In genomic region chr17:78894991-78895390, GRCm38 (mm10) we compare ENCODE assay signal across 22 mouse cellular contexts. TPM values are rescaled to one million over a fixed set of nuclear protein-coding genes. Genes with fewer than 3 reads are reported as not detected.
DNase-seq lines count a peak whose midpoint lies in the region; ATAC-seq and TF ChIP-seq lines count a peak whose summit lies in the region.
"Had no signal": no experiment of that assay in that cellular context is flagged by ENCODE, and none has a peak within 500 bp of the region (broad histone marks: within the 10 kb centered on the region; RNA-seq: fewer than 3 reads in every experiment).

No protein-coding gene starts in this region.

- H3K36me3 ChIP-seq in embryonic facial prominence, embryonic 13.5 days, result no peaks in the 10 kb centered on the region
- no peaks in the 10 kb centered on the region for H3K36me3 ChIP-seq in embryonic facial prominence, embryonic 10.5 days (replicated peaks)
- H3K36me3 ChIP-seq in intestine, embryonic 14.5 days (ENCODE audit: control insufficient read depth, insufficient read depth, low read length), result no peaks in the 10 kb centered on the region
- no peaks in the 10 kb centered on the region for H3K36me3 ChIP-seq in intestine, embryonic 16.5 days (ENCODE audit: control insufficient read depth, insufficient read depth, low read length)
- H3K36me3 ChIP-seq in lung, postnatal 0 days (ENCODE audit: insufficient read depth, low read length), result no peaks in the 10 kb centered on the region
- H3K36me3 ChIP-seq in intestine, postnatal 0 days (ENCODE audit: control insufficient read depth, insufficient read depth), result no peaks in the 10 kb centered on the region
- H3K36me3 ChIP-seq in midbrain, postnatal 0 days (ENCODE audit: insufficient read depth, low read length), result no peaks in the 10 kb centered on the region
- H3K36me3 ChIP-seq: forebrain, embryonic 12.5 days; midbrain, embryonic 10.5 days had no signal

- H3K27me3 ChIP-seq in embryonic facial prominence, embryonic 13.5 days, result no peaks in the 10 kb centered on the region; the same call in 1 of the 2 replicates
- H3K27me3 ChIP-seq in embryonic facial prominence, embryonic 10.5 days (replicated peaks; ENCODE audit: low read depth, poor library complexity, severe bottlenecking), result no peaks in the 10 kb centered on the region
- no peaks in the 10 kb centered on the region for H3K27me3 ChIP-seq in intestine, embryonic 14.5 days (replicated peaks; ENCODE audit: control insufficient read depth, insufficient read depth, low read length)
- no peaks in the 10 kb centered on the region for H3K27me3 ChIP-seq in intestine, embryonic 16.5 days (replicated peaks; ENCODE audit: control insufficient read depth, insufficient read depth, low read length)
- H3K27me3 ChIP-seq in lung, postnatal 0 days (replicated peaks; ENCODE audit: insufficient read depth, low read length), result no peaks in the 10 kb centered on the region
- no peaks in the 10 kb centered on the region for H3K27me3 ChIP-seq in intestine, postnatal 0 days (replicated peaks; ENCODE audit: control insufficient read depth, insufficient read depth, low read length)
- H3K27me3 ChIP-seq in midbrain, postnatal 0 days (ENCODE audit: insufficient read depth, low read length), result no peaks in the 10 kb centered on the region
- H3K27me3 ChIP-seq: forebrain, embryonic 12.5 days had no signal

- H3K27ac ChIP-seq in embryonic facial prominence, embryonic 13.5 days, result peak overlapping the region; percentile 64; the same call in 1 of the 2 replicates
- H3K27ac ChIP-seq in embryonic facial prominence, embryonic 10.5 days (replicated peaks), result no peak overlapping the region
- H3K27ac ChIP-seq in intestine, embryonic 14.5 days (ENCODE audit: low read depth), result no peak overlapping the region
- H3K27ac ChIP-seq in intestine, embryonic 16.5 days (ENCODE audit: low read length), result no peak overlapping the region
- H3K27ac ChIP-seq in lung, postnatal 0 days (ENCODE audit: low read length), result no peak overlapping the region
- H3K27ac ChIP-seq in intestine, postnatal 0 days (ENCODE audit: low read depth, low read length), result no peak overlapping the region
- no peak overlapping the region for H3K27ac ChIP-seq in midbrain, postnatal 0 days (ENCODE audit: low read depth, low read length)
- H3K27ac ChIP-seq: forebrain, embryonic 12.5 days; hindbrain, embryonic 14.5 days; midbrain, embryonic 10.5 days had no signal

- H3K4me3 ChIP-seq in embryonic facial prominence, embryonic 13.5 days, result peak overlapping the region; percentile 25; the same call in 1 of the 2 replicates
- no peak overlapping the region for H3K4me3 ChIP-seq in embryonic facial prominence, embryonic 10.5 days
- H3K4me3 ChIP-seq in intestine, embryonic 14.5 days (ENCODE audit: low read depth, low read length), result no peak overlapping the region
- no peak overlapping the region for H3K4me3 ChIP-seq in intestine, embryonic 16.5 days (ENCODE audit: low read length)
- no peak overlapping the region for H3K4me3 ChIP-seq in lung, postnatal 0 days (ENCODE audit: low read depth, low read length)
- H3K4me3 ChIP-seq in intestine, postnatal 0 days (ENCODE audit: low read depth, low read length), result no peak overlapping the region
- no peak overlapping the region for H3K4me3 ChIP-seq in midbrain, postnatal 0 days (ENCODE audit: low read depth, low read length)
- H3K4me3 ChIP-seq: forebrain, embryonic 12.5 days; midbrain, embryonic 10.5 days had no signal

- H3K4me1 ChIP-seq in embryonic facial prominence, embryonic 13.5 days, result peaks cover 10% of the 10 kb centered on the region; the same call in 1 of the 2 replicates
- H3K4me1 ChIP-seq in embryonic facial prominence, embryonic 10.5 days, result no peaks in the 10 kb centered on the region; the same call in 1 of the 2 replicates
- 0 out of 2 replicates have a peak, but pooled peaks cover 2% of the 10 kb centered on the region for H3K4me1 ChIP-seq in intestine, embryonic 14.5 days (replicated peaks; ENCODE audit: control insufficient read depth, insufficient read depth, low read length)
- no peaks in the 10 kb centered on the region for H3K4me1 ChIP-seq in intestine, embryonic 16.5 days (ENCODE audit: control insufficient read depth, insufficient read depth, low read length)
- no peaks in the 10 kb centered on the region for H3K4me1 ChIP-seq in lung, postnatal 0 days (ENCODE audit: insufficient read depth, low read depth, low read length)
- no peaks in the 10 kb centered on the region for H3K4me1 ChIP-seq in intestine, postnatal 0 days (replicated peaks; ENCODE audit: control insufficient read depth, insufficient read depth, low read length)
- H3K4me1 ChIP-seq in midbrain, postnatal 0 days (ENCODE audit: insufficient read depth, low read length), result no peaks in the 10 kb centered on the region
- H3K4me1 ChIP-seq: forebrain, embryonic 12.5 days; midbrain, embryonic 10.5 days had no signal

- DNase-seq in embryonic facial prominence, embryonic 10.5 days (ENCODE audit: low spot score), result no peak
- no peak for DNase-seq in intestine, embryonic 14.5 days (ENCODE audit: low spot score)
- no peak for DNase-seq in lung, postnatal 0 days (ENCODE audit: low spot score)
- DNase-seq in lung, adult 18-20 months, result no peak
- no peak for DNase-seq in midbrain, postnatal 0 days (ENCODE audit: low spot score)
- DNase-seq: cerebellum, adult 9-10 months; right cerebral cortex, postnatal 25 days had no signal

- peak overlapping the region; percentile 37; the same call in 1 of the 2 replicates for H3K9ac ChIP-seq in embryonic facial prominence, embryonic 13.5 days
- no peak overlapping the region for H3K9ac ChIP-seq in intestine, embryonic 14.5 days (ENCODE audit: low read length)
- H3K9ac ChIP-seq in intestine, embryonic 16.5 days (ENCODE audit: low read depth, low read length), result no peak overlapping the region
- no peak overlapping the region for H3K9ac ChIP-seq in lung, postnatal 0 days (replicated peaks; ENCODE audit: low read depth)
- no peak overlapping the region for H3K9ac ChIP-seq in intestine, postnatal 0 days (ENCODE audit: low read depth, low read length)
- H3K9ac ChIP-seq in midbrain, postnatal 0 days (replicated peaks; ENCODE audit: low read length, poor library complexity, severe bottlenecking), result no peak overlapping the region
- H3K9ac ChIP-seq: forebrain, embryonic 12.5 days; hindbrain, embryonic 14.5 days had no signal

- peak overlapping the region; percentile 54 for H3K4me2 ChIP-seq in embryonic facial prominence, embryonic 13.5 days
- peak overlapping the region; percentile 42; the same call in 1 of the 2 replicates for H3K4me2 ChIP-seq in intestine, embryonic 14.5 days (ENCODE audit: low read length)
- H3K4me2 ChIP-seq in intestine, embryonic 16.5 days (ENCODE audit: low read depth, low read length), result no peak overlapping the region
- no peak overlapping the region for H3K4me2 ChIP-seq in lung, postnatal 0 days (replicated peaks; ENCODE audit: low read depth, low read length)
- H3K4me2 ChIP-seq in intestine, postnatal 0 days (replicated peaks; ENCODE audit: low read depth), result 0 out of 2 replicates have a peak overlapping the region, but pooled peaks have one; percentile 54
- H3K4me2 ChIP-seq in midbrain, postnatal 0 days (ENCODE audit: low read depth, low read length, poor library complexity, severe bottlenecking), result no peak overlapping the region
- H3K4me2 ChIP-seq: forebrain, embryonic 12.5 days had no signal

- no peak for TF ChIP-seq EP300 in lung, postnatal 0 days (IDR thresholded peaks at IDR 0.05)

- H3K9me3 ChIP-seq in embryonic facial prominence, embryonic 13.5 days, result no peaks in the 10 kb centered on the region
- no peaks in the 10 kb centered on the region for H3K9me3 ChIP-seq in embryonic facial prominence, embryonic 10.5 days
- no peaks in the 10 kb centered on the region for H3K9me3 ChIP-seq in intestine, embryonic 14.5 days (ENCODE audit: control insufficient read depth, low read length)
- H3K9me3 ChIP-seq in intestine, embryonic 16.5 days (ENCODE audit: control insufficient read depth, low read length), result no peaks in the 10 kb centered on the region
- H3K9me3 ChIP-seq in lung, postnatal 0 days (ENCODE audit: low read length), result no peaks in the 10 kb centered on the region
- no peaks in the 10 kb centered on the region for H3K9me3 ChIP-seq in intestine, postnatal 0 days (ENCODE audit: control insufficient read depth)
- no peaks in the 10 kb centered on the region for H3K9me3 ChIP-seq in midbrain, postnatal 0 days (ENCODE audit: low read length)
- H3K9me3 ChIP-seq: forebrain, embryonic 12.5 days; midbrain, embryonic 10.5 days had no signal

- WGBS in embryonic facial prominence, embryonic 13.5 days, result 74% methylated on average over 7 of the region's 7 CpGs
- WGBS in embryonic facial prominence, embryonic 10.5 days, result 82% methylated on average over 7 of the region's 7 CpGs
- WGBS in intestine, embryonic 14.5 days, result 74% methylated on average over 7 of the region's 7 CpGs
- 79% methylated on average over 7 of the region's 7 CpGs for WGBS in intestine, embryonic 16.5 days
- 70% methylated on average over 7 of the region's 7 CpGs for WGBS in lung, postnatal 0 days
- WGBS in intestine, postnatal 0 days, result 82% methylated on average over 7 of the region's 7 CpGs
- WGBS in midbrain, postnatal 0 days, result 86% methylated on average over 7 of the region's 7 CpGs

- ATAC-seq in embryonic facial prominence, embryonic 13.5 days (ENCODE audit: insufficient number of reproducible peaks, insufficient read depth, low FRiP score, low TSS enrichment, low read depth), result no peak
- ATAC-seq in intestine, embryonic 14.5 days (replicated peaks; ENCODE audit: low FRiP score, low TSS enrichment, low read depth), result no peak
- ATAC-seq in intestine, embryonic 16.5 days, result no peak
- 0 out of 2 replicates have a peak, but pooled peaks have one; percentile 1 for ATAC-seq in lung, postnatal 0 days
- ATAC-seq in intestine, postnatal 0 days, result no peak
- no peak for ATAC-seq in midbrain, postnatal 0 days (ENCODE audit: low FRiP score)
- ATAC-seq: CD4-positive, CD25-positive, alpha-beta regulatory T cell, adult 4 months had no signal

- TF ChIP-seq CTCF in lung, postnatal 0 days (IDR thresholded peaks at IDR 0.05), result no peak
- no peak for TF ChIP-seq CTCF in intestine, postnatal 0 days (IDR thresholded peaks at IDR 0.05; ENCODE audit: low read depth)
- TF ChIP-seq CTCF in midbrain, postnatal 0 days (IDR thresholded peaks at IDR 0.05), result no peak

RNA-seq across cellular contexts. Expression of gene Sult6b1, which starts 11.8 kb away (rescaled TPM):
- polyA plus RNA-seq in embryonic facial prominence, embryonic 13.5 days (2015; fragmentation: Nextera tagmentation; extraction: Ambion mirVana), result 0.10 and 0.22 TPM in 2 replicates
- polyA plus RNA-seq in embryonic facial prominence, embryonic 10.5 days (2016; fragmentation: Nextera tagmentation; extraction: Ambion mirVana), result 0.19 TPM in 1 of 2 replicates, not detected in the other
- polyA plus RNA-seq in intestine, embryonic 14.5 days (2014; fragmentation: Nextera tagmentation; extraction: Ambion mirVana), result 0.16 and 0.19 TPM in 2 replicates
- 0.12 and 0.18 TPM in 2 replicates for polyA plus RNA-seq in intestine, embryonic 16.5 days (2015; fragmentation: Nextera tagmentation; extraction: Ambion mirVana)
- polyA plus RNA-seq in lung, postnatal 0 days (2015; fragmentation: Nextera tagmentation; extraction: Ambion mirVana), result 0.10 TPM in 1 of 2 replicates, not detected in the other
- 0.25 TPM in 2 replicates for polyA plus RNA-seq in intestine, postnatal 0 days (2015; fragmentation: Nextera tagmentation; extraction: Ambion mirVana)
- total RNA-seq in midbrain, postnatal 0 days (2014; rRNA removed), result not detected in 2 replicates
- not detected in 2 replicates for polyA plus RNA-seq in midbrain, postnatal 0 days (2015; fragmentation: Nextera tagmentation; extraction: Ambion mirVana)
- total RNA-seq: gastrocnemius, postnatal 14 days; heart, adult 8-10 months; layer of hippocampus, postnatal 25 days; left cerebral cortex, postnatal 14 days; liver, adult 2 months had no signal
- polyA plus RNA-seq: forebrain, embryonic 12.5 days; kidney, adult 2 months; large intestine, adult 2 months; liver, adult 2 months; neural tube, embryonic 14.5 days had no signal

RNA-seq across cellular contexts. Expression of gene Eif2ak2, which starts 12.6 kb away (rescaled TPM):
- 15.4 and 16.2 TPM in 2 replicates for polyA plus RNA-seq in embryonic facial prominence, embryonic 13.5 days (2015; fragmentation: Nextera tagmentation; extraction: Ambion mirVana)
- polyA plus RNA-seq in embryonic facial prominence, embryonic 10.5 days (2016; fragmentation: Nextera tagmentation; extraction: Ambion mirVana), result 6.0 and 7.6 TPM in 2 replicates
- 9.1 and 11.0 TPM in 2 replicates for polyA plus RNA-seq in intestine, embryonic 14.5 days (2014; fragmentation: Nextera tagmentation; extraction: Ambion mirVana)
- polyA plus RNA-seq in intestine, embryonic 16.5 days (2015; fragmentation: Nextera tagmentation; extraction: Ambion mirVana), result 11.0 and 14.5 TPM in 2 replicates
- 11.1 and 11.4 TPM in 2 replicates for polyA plus RNA-seq in lung, postnatal 0 days (2015; fragmentation: Nextera tagmentation; extraction: Ambion mirVana)
- polyA plus RNA-seq in intestine, postnatal 0 days (2015; fragmentation: Nextera tagmentation; extraction: Ambion mirVana), result 23.4 and 25.1 TPM in 2 replicates
- 3.3 and 4.0 TPM in 2 replicates for total RNA-seq in midbrain, postnatal 0 days (2014; rRNA removed)
- polyA plus RNA-seq in midbrain, postnatal 0 days (2015; fragmentation: Nextera tagmentation; extraction: Ambion mirVana), result 3.1 and 4.0 TPM in 2 replicates

RNA-seq across cellular contexts. Expression of gene Cebpzos, which starts 21.3 kb away (rescaled TPM):
- polyA plus RNA-seq in embryonic facial prominence, embryonic 13.5 days (2015; fragmentation: Nextera tagmentation; extraction: Ambion mirVana), result 119 and 125 TPM in 2 replicates
- polyA plus RNA-seq in embryonic facial prominence, embryonic 10.5 days (2016; fragmentation: Nextera tagmentation; extraction: Ambion mirVana), result 99.2 and 102 TPM in 2 replicates
- polyA plus RNA-seq in intestine, embryonic 14.5 days (2014; fragmentation: Nextera tagmentation; extraction: Ambion mirVana), result 104 and 116 TPM in 2 replicates
- polyA plus RNA-seq in intestine, embryonic 16.5 days (2015; fragmentation: Nextera tagmentation; extraction: Ambion mirVana), result 120 and 124 TPM in 2 replicates
- polyA plus RNA-seq in lung, postnatal 0 days (2015; fragmentation: Nextera tagmentation; extraction: Ambion mirVana), result 67.5 and 68.1 TPM in 2 replicates
- 113 and 114 TPM in 2 replicates for polyA plus RNA-seq in intestine, postnatal 0 days (2015; fragmentation: Nextera tagmentation; extraction: Ambion mirVana)
- 17.6 and 25.4 TPM in 2 replicates for total RNA-seq in midbrain, postnatal 0 days (2014; rRNA removed)
- polyA plus RNA-seq in midbrain, postnatal 0 days (2015; fragmentation: Nextera tagmentation; extraction: Ambion mirVana), result 132 TPM in 2 replicates

RNA-seq across cellular contexts. Expression of gene Cebpz, which starts 41.9 kb away (rescaled TPM):
- 75.3 and 78.3 TPM in 2 replicates for polyA plus RNA-seq in embryonic facial prominence, embryonic 13.5 days (2015; fragmentation: Nextera tagmentation; extraction: Ambion mirVana)
- polyA plus RNA-seq in embryonic facial prominence, embryonic 10.5 days (2016; fragmentation: Nextera tagmentation; extraction: Ambion mirVana), result 57.8 and 66.2 TPM in 2 replicates
- polyA plus RNA-seq in intestine, embryonic 14.5 days (2014; fragmentation: Nextera tagmentation; extraction: Ambion mirVana), result 63.3 and 63.5 TPM in 2 replicates
- 38.9 and 41.7 TPM in 2 replicates for polyA plus RNA-seq in intestine, embryonic 16.5 days (2015; fragmentation: Nextera tagmentation; extraction: Ambion mirVana)
- 43.4 and 47.6 TPM in 2 replicates for polyA plus RNA-seq in lung, postnatal 0 days (2015; fragmentation: Nextera tagmentation; extraction: Ambion mirVana)
- polyA plus RNA-seq in intestine, postnatal 0 days (2015; fragmentation: Nextera tagmentation; extraction: Ambion mirVana), result 30.8 and 36.0 TPM in 2 replicates
- total RNA-seq in midbrain, postnatal 0 days (2014; rRNA removed), result 18.4 and 20.9 TPM in 2 replicates
- polyA plus RNA-seq in midbrain, postnatal 0 days (2015; fragmentation: Nextera tagmentation; extraction: Ambion mirVana), result 43.3 and 46.2 TPM in 2 replicates

RNA-seq across cellular contexts. Expression of gene Ndufaf7, which starts 41.9 kb away (rescaled TPM):
- polyA plus RNA-seq in embryonic facial prominence, embryonic 13.5 days (2015; fragmentation: Nextera tagmentation; extraction: Ambion mirVana), result 60.5 and 65.5 TPM in 2 replicates
- polyA plus RNA-seq in embryonic facial prominence, embryonic 10.5 days (2016; fragmentation: Nextera tagmentation; extraction: Ambion mirVana), result 47.1 and 48.7 TPM in 2 replicates
- polyA plus RNA-seq in intestine, embryonic 14.5 days (2014; fragmentation: Nextera tagmentation; extraction: Ambion mirVana), result 43.8 and 50.6 TPM in 2 replicates
- polyA plus RNA-seq in intestine, embryonic 16.5 days (2015; fragmentation: Nextera tagmentation; extraction: Ambion mirVana), result 46.7 and 50.1 TPM in 2 replicates
- 37.7 and 42.9 TPM in 2 replicates for polyA plus RNA-seq in lung, postnatal 0 days (2015; fragmentation: Nextera tagmentation; extraction: Ambion mirVana)
- polyA plus RNA-seq in intestine, postnatal 0 days (2015; fragmentation: Nextera tagmentation; extraction: Ambion mirVana), result 24.1 and 29.7 TPM in 2 replicates
- total RNA-seq in midbrain, postnatal 0 days (2014; rRNA removed), result 27.5 and 29.9 TPM in 2 replicates
- 56.4 and 61.6 TPM in 2 replicates for polyA plus RNA-seq in midbrain, postnatal 0 days (2015; fragmentation: Nextera tagmentation; extraction: Ambion mirVana)

Comparison
In these comparisons a context has a peak if more than half of its experiments do, and no peak if none do; other contexts are left out.
1. H3K4me2 ChIP-seq: peak in embryonic facial prominence, embryonic 13.5 days (single experiment), intestine, embryonic 14.5 days (single experiment) and intestine, postnatal 0 days (single experiment); none in intestine, embryonic 16.5 days (single experiment), lung, postnatal 0 days (single experiment) and midbrain, postnatal 0 days (single experiment).